Mouse (Mus musculus): ENCODE data around the gene Eml1.

Gene Eml1

DNA sequence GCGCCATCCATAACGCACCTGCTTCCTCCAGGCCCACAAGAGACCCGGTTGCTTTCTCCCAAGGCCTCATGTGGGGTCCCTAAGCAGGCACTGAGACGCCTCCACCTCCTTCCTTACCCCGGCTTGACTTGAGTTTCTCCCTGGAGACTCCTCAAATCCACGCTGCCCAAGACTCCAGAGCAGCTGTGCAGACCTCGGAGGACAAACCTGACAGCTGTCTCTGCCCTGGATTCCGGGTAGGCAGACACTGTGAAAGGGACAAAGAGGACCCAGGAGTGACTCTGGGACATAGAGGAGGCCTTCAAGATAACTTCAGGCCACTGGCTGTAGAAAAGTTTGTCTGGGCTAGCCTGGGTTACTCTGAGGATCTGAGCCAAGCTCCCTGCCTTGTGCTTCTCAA, 3.9 kb downstream of the Eml1 start:
- DNase-seq: no peak

- no peak for DNase-seq
These were observed 7.8 kb downstream of the Eml1 start for GRCm38 (mm10) chr12:108378379-108379133.

GRCm38 (mm10) chr12:108386476-108387232, 15.9 kb downstream of the Eml1 start:
- DNase-seq: peak; percentile 56

GRCm38 (mm10) chr12:108389718-108390117, 19.0 kb downstream of the Eml1 start:
- DNase-seq: no peak

DNA sequence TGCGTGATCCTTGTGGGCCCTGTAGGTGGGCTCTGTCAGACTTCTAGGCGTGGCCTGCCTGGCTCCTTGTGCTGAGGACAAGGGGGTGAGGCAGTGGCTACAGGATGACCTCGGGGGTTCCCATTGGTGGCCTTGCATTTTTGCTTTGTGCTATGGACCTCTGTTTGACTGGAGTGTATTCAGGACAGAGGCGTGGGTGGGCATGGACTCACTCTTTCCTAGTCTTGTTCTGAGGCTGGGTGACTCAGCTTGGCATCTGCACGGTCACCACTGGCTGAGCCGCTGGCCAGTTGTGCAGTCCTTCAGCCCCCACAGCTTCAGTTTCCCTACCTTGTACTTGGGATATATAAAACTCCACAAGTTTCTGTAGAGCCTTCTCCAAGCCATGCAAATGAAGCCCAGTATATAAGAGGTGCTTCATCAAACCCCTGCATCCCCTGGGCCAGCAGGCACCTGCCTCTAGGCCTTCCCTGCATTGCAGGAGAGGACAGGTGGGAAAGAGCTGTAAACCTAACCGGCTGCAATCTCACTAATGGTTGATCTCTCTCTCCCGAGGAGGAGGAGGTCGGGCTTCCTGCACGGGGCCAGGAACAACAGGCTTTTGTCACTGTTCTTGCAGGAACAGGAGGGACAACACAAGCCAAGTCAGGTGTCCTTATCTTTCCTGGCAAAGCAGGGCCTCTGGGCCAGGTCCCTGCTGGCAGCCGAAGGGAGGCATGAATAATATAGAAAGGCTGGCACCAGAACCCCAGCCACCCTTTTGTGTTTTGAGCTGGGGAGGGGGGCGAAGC, 21.7 kb downstream of the Eml1 start:
- DNase-seq: no peak

DNA sequence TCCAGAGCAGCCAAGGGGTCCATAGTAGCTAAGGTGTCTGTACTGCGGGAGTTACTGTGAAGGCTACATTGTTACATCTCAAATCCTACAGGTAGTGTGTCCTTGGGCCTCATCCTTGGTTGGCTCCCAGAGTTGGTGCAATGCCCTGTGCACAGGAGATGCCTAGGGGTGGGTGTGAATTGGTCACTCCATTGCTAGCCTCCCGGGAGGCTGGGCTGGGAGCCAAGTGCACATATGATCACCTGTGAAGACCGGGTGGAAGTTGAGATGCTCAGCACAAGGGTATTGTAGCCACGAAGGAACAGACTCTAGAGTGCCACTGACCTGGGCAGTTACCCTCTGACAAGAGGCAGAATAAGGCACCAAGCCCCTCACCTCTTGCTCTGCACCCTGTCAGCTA, 22.3 kb downstream of the Eml1 start:
- no peak for DNase-seq

GRCm38 (mm10) chr12:108393637-108394036, 22.9 kb downstream of the Eml1 start:
- no peak for DNase-seq

GRCm38 (mm10) chr12:108394534-108395284, 24.0 kb downstream of the Eml1 start:
- DNase-seq: no peak

GRCm38 (mm10) chr12:108395285-108395660, 24.5 kb downstream of the Eml1 start:
- DNase-seq: no peak

DNA sequence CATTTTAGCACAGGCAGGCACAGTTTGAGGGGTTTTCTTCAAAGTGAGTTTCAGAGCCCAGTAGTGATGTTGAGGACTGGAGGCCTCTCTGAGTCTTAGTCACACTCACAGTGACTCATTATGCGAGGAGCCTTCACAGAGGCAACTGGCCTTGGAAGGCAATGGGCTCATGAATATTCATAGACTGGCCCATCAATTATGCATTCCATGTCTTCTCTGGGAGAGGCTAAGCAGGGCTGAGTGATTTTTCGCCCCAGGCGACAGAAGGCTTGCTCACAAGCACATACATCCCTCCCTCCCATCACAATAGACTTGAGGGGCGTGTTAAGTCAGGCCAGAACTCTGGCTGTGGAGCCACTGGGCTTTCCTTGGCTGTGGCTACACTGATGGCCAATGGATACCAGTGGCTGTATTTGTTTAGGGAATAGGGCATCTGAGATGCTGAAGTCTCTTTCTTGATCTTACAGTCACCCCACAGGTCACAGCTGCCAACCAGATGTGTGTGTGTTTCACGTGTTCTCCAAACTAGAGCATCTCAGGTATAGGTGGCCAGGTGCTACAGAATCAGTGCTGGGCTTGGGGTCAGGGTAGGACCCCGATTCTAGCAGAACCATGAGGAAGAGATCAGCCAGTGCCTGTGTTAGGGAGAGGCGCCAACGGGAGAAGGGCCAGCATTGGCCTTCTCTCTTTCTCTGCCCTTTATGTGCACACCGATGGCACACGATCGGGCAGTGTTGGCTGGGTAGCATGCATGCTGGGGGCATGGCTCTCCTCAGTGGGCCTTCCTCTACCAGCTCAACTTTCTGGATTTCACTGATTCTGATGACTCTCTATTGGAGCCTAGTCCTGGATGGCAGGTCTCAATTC, 25.6 kb downstream of the Eml1 start:
- DNase-seq: no peak

- DNase-seq: no peak
These were observed 27.9 kb downstream of the Eml1 start for GRCm38 (mm10) chr12:108398681-108399080.

GRCm38 (mm10) chr12:108399191-108399590, 28.4 kb downstream of the Eml1 start:
- no peak for DNase-seq

- DNase-seq: no peak
These were observed 30.2 kb downstream of the Eml1 start for GRCm38 (mm10) chr12:108400951-108401350.

DNA sequence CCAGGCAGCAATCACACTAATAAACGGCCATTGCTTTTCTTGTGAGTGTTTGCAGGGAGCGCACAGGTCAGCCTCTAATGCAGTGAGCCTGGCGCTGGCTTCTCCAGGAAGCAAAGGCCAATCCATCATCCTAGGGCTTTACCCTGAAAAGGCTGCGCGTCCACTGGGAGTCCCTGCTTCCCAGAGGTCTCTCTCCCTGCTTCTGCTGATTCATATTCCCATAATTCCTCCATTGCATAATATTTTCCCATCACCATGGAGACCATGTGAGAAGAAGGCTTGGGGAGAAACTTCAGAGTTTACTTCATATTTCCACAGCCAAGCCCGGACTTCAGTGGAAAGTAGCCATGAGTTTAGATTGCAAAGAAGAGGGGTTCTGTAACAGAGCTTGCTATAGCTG, 33.2 kb downstream of the Eml1 start:
- DNase-seq: no peak

DNA sequence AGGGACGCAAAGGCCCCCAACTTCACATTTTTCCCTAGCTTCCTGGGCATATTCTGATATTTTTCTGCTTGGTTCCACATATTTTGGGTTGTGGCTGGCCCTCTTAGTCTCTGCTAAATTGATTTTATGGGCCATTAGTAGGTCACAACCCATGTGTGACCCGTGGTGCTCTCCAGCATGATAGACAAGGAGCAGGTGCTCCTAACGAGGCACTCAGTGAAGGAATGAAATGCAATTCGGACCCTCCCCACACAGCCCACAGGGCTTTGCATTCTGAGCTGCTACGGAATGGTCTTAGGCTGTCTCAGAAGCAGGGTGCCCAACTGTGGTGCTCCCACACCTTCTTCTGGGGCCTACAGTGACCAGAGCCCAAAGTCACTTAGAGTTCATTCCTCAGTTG, 38.3 kb downstream of the Eml1 start:
- no peak for DNase-seq

GRCm38 (mm10) chr12:108410416-108411208, 39.9 kb downstream of the Eml1 start:
- DNase-seq: no peak

DNA sequence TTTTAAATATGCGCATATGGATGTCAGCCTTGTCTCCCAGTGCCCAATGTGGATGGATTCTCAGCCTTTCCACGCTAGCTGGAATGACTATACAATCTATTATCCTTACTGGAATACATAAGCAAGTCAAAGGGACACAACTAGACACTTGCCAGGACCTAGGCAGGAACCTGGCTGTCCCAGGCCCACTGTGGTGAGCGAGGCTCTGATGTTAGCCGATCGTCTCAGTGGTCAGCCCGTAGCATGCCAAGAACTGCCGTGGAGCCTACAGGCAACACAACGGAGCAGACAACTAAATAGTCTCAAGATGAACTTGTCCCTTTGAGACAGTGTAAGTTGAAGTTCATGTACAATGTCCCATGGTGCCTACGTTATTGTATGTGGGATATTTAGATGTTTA, 44.2 kb downstream of the Eml1 start:
- DNase-seq: no peak

- no peak for DNase-seq
These were observed 48.8 kb downstream of the Eml1 start for GRCm38 (mm10) chr12:108419570-108419969.

DNA sequence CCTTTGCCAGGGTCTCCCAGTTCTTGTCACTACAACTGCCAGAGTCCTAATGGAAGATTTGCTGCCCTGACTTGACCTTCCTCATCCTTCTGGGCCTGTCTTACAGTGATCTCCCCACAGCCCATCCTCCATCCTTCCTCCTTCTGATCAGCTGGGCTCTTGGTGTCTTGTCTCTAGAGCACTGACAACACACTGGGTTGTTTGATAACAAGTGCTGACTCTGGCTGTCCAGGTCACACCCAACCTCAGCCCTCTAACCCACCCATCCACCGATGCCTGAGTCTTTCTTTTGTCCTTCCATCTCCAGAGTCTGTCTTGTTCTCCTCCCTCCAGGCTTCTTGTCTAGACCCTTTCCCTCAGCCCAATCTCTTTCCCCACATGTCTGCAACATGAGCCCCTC, 50.7 kb downstream of the Eml1 start:
- no peak for DNase-seq

DNA sequence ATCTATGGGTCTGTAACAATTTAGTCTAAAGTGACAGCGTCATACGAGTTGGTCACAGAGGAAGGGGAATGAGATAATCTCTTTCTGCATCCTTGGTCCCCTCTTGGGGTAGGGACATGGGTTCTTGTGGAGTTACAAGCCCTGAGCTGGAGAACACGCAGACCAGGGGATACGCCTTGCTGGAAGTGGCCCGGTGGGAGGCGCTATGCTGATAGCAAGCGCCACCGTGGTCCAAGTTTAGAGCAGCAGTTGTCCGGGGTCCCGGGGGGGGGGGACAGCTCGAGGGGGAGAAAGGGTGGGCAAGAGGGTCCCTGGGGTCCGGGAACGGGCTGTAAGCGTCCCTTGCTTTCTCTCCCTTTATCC, 51.7 kb downstream of the Eml1 start:
- peak; percentile 60 for DNase-seq

Data from right cerebral cortex, postnatal 14 days (tissue).